Mouse (Mus musculus) embryo, embryonic 11.5 days (tissue): ENCODE data around the gene Thap11.

ENCODE experiments used
- DNase-seq: peaks from one replicate; pipeline ENCODE4 v3.0.0-alpha.2; 2012; ENCODE audit warnings: low read depth, low spot score

The Thap11 gene

GRCm38 (mm10) chr8:105851651-105852143 is 3.2 kb upstream of the Thap11 start:
- peak; percentile 89 for DNase-seq

DNA sequence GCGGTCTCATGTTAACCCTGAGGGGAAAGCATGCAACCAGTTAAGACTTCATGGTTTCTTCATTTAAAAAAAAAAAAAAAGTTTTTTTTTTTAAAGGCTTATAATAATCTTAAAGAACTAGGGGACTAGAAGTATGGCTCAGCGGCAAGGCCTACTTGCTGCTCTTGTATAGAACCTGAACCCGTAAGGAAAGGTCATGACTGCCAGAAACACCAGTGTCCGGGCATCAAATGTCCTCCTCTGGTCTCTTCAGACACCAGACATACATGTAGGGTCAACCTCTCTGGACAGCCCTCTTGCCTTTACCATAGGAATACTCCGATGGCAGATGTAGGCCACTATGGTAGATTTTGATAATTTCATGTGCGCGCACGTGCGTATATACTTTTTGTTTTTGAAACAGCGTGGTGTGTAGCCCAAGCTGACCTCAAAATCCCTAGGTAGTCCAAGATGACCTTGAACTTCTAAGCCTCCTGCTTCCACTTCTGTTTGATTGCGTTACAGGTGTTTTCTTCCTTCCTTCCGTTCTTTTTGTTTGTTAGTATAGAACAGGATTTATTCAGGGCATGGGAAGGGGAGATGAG is 2.7 kb upstream of the Thap11 start:
- no peak for DNase-seq

GRCm38 (mm10) chr8:105853178-105853577 is 1.8 kb upstream of the Thap11 start, which contains the start of gene Cenpt:
Gene Cenpt (minus strand): TSS chr8:105853278.
- no peak for DNase-seq

DNA sequence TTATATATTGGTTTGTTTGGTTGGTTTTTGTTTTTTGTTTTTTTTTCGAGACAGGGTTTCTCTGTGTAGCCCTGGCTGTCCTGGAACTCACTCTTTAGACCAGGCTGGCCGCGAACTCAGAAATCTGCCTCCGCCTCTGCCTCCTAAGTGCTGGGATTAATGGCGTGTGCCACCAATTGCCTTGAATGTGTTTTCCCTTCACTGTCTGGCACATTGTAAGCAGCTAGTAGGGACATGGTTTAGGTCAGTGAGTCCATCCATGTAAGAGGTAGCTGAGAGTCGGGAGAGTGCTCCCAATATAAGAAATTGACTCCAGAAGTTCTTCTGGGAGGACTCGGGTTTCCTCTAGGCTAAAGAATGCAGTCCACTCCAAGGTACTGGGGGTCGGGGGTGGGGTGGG is 629 bp upstream of the Thap11 start:
- no peak for DNase-seq

- DNase-seq, result no peak
These were observed 576 bp downstream of the Thap11 start for GRCm38 (mm10) chr8:105855248-105856167.

- DNase-seq, result no peak
These were observed 1.4 kb downstream of the Thap11 start for GRCm38 (mm10) chr8:105856168-105856835.

DNA sequence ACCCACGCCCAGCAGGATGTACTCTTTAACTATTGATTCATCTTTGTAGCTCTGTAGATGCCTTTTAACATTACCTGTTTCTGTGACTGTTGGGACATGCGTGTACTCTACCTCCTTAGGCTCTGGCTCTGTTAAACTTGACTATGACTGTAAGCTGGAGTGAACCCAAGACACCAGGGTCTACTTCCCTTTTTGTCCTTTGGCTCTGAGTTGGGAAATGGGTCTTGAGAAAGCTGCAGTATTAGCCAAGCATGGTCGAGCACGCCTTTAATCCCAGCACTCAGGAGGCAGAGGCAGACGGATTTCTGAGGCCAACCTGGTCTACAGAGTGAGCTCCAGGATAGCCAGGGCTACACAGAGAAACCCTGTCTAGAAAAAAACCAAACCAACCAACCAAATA is 3.6 kb downstream of the Thap11 start:
- DNase-seq, result no peak

DNA sequence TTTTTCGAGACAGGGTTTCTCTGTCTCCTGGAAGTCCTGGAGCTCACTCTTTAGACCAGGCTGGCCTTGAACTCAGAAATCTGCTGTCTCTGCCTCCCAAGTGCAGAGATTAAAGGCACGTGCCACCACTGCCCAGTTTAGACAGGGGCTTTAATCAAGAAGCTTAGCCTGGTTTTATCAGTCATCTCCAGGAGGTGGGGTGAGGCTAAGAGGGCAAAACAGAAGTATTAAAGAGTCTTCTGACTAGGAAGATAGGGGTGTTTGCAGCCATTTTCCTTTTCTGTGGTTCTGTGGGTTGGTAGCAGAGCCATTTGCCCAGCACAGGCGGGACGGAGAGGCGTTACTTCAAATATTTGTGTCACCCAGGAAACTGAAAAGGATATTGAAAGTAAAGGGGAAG is 4.4 kb downstream of the Thap11 start:
- no peak for DNase-seq

GRCm38 (mm10) chr8:105860143-105860981 is 5.4 kb downstream of the Thap11 start, which contains the start of gene Nutf2:
Gene Nutf2 (plus strand): TSS chr8:105860580.
- peak; percentile 94 for DNase-seq

DNA sequence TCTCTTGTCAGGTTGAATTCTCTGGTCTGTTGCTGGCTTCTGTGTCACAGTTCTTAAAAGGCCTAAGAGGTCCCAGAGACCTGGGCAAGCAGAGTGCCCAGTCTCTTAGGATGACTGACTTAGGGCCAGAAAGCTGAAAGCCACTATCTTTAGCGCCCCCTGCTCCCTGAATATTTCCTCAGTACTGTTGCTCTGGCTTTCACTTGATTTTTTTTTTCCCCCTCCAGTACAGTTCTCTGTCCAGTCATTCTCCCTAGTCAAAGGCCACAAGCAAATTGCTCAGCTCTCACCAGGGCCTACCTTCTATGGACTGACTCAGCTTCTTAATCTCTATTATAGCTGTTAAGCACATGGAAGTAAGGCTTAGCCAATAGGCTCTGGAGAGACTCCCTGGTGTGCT is 7.0 kb downstream of the Thap11 start:
- no peak for DNase-seq

DNA sequence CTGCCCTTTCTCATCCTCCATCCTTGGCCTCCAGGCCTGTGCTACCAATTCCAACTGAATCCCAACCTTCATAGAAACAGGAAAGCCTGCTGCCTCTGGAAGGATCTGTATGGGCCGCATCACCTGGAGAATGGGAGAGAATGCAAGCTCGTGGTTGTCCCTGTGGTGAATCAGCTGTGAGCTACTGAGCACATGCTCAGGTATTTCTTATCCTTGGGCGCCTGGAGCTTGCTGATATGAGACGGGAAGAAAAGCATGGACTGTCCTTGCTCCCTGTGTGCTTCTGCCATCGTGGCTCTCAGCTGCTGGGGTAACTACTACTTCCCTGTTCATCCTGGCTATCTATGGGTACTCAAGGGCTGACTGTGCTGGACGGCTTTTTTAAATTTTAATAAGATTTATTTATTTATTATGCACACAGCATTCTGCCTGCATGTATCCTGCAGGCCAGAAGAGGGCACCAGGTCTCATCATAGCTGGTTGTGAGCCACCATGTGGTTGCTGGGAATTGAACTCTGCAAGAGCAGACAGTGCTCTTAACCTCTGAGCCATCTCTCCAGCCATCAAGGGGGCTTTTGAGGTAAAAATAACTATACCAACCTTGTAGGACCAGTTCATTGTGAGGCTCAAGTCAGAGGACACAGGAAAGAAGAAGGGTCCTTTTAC is 11.6 kb downstream of the Thap11 start:
- no peak for DNase-seq

DNA sequence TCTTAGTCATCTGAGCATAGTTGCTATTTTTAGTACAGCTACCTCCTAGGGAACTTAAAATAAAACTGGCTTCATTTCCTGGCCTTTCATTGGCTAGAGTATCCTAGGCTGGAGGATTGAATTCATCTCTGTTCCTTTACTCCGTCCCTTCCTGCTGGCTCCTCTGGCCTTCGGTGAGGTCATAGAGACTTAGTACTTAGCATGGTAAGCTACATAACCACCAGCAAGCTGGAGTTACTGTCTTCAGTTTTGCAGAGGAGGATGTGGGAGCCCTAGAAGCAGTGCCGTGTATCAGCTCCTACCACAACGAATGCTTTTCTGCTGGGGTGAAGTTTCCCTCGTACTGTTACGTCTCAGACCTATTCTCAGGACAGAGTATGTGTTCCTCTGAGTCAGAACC is 19.4 kb downstream of the Thap11 start:
- DNase-seq, result no peak

- DNase-seq, result peak; percentile 77
These were observed 26.0 kb downstream of the Thap11 start, which contains the start of gene Edc4 for GRCm38 (mm10) chr8:105880754-105881520. Gene Edc4 (plus strand): TSS chr8:105880881.

- no peak for DNase-seq
These were observed 35.0 kb downstream of the Thap11 start for GRCm38 (mm10) chr8:105889756-105890465.

GRCm38 (mm10) chr8:105890870-105891269 is 35.9 kb downstream of the Thap11 start:
- no peak for DNase-seq

- no peak for DNase-seq
These were observed 37.5 kb downstream of the Thap11 start for GRCm38 (mm10) chr8:105892432-105892831.

DNA sequence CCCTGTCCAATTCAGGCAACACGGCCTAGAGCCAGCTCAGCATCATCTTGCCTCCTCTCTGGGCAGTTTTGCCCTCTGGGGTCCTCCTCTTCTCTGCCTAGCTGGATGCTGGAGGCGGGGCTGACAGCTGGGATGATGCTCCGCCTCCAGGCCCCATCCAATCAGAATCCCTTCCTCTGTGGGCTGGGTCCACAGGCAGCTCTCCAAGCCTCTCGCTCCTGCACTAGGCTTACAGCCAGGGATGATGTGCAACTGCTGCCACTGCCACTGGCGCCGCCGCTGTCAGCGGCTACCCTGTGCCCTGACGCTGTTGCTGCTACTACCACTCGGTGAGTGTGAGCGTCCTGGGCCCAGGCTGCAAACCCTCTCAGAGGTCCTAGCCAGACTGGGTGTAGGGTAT is 38.4 kb downstream of the Thap11 start, which contains the start of gene Nrn1l:
Nrn1l (plus strand) TSS at position 229 of the 400 bp plus-strand sequence.
- peak; percentile 58 for DNase-seq

DNA sequence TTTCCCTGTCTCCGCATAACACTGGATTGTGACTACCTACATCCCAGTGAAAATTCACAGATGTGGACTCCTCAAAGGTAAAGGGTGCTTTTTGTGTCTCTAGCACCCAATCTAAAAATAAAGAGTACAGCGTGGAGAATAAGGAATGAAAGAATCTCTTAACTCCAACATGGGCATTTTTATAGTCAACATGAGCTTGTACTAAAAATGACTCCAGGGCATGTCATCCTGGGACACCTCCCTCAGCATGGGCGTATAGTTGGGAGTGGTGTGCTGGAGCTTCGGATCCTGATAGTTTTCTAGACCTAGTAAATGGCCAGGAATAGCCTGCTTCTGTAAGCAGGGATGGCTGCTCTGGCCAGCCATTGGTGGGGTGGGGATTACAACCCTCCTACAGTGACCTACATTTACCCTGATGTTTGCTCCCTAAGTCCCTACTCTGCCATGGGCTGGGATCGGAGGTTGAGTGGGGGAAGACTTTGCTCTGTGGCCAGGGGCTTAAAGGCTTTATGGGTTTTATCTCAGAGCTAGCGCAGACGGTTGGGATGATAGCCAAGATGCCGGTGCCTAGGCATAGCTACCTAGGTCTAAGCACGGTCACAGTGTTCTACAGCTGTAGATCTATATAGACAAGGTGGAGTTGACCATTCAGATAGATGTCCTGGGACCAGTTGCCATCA is 43.0 kb downstream of the Thap11 start:
- no peak for DNase-seq
